Mouse (Mus musculus) heart, embryonic 16.5 days (tissue): ENCODE measurements around the gene Klhl8. TPM values are rescaled to one million over a fixed set of nuclear protein-coding genes. Genes with fewer than 3 reads are reported as not detected.

Experiments used
- ATAC-seq: fragments of 200-750 bp; cut with Nextera tagmentation; replicated peaks from 2 replicates; pipeline ENCODE4 v1.8.0; 2017; ENCODE audit warnings: moderate number of reproducible peaks; ENCODE audit not compliant: insufficient read depth, low FRiP score; ENCODE audit errors: extremely low read depth
- H3K27ac ChIP-seq: fragments of 300-500 bp; sonication (generic); 2 replicates; pipeline ENCODE4 v1.5.1; 2014; ENCODE audit warnings: mild to moderate bottlenecking, low read length, control low read depth, moderate library complexity
- H3K27me3 ChIP-seq: fragments of 300-500 bp; sonication (generic); 2 replicates; pipeline ENCODE4 v1.6.1; 2014; ENCODE audit warnings: low read length, mixed read lengths; ENCODE audit not compliant: control insufficient read depth, insufficient read depth
- H3K36me3 ChIP-seq: fragments of 300-500 bp; sonication (generic); 2 replicates; pipeline ENCODE4 v1.6.1; 2014; ENCODE audit not compliant: control insufficient read depth, insufficient read depth
- H3K4me1 ChIP-seq: fragments of 300-500 bp; sonication (generic); 2 replicates; pipeline ENCODE4 v1.6.1; 2014; ENCODE audit warnings: low read length, mixed read lengths; ENCODE audit not compliant: control insufficient read depth, insufficient read depth
- H3K4me2 ChIP-seq: fragments of 300-500 bp; sonication (generic); 2 replicates; pipeline ENCODE4 v1.6.1; 2014; ENCODE audit warnings: low read depth, mild to moderate bottlenecking, control low read depth, low read length
- H3K4me3 ChIP-seq: fragments of 300-500 bp; sonication (generic); 2 replicates; pipeline ENCODE4 v1.5.1; 2014; ENCODE audit warnings: mild to moderate bottlenecking, control low read depth, low read length
- H3K9ac ChIP-seq: fragments of 300-500 bp; sonication (generic); 2 replicates; pipeline ENCODE4 v1.6.1; 2014; ENCODE audit warnings: low read length, control low read depth
- H3K9me3 ChIP-seq: fragments of 300-500 bp; sonication (generic); replicated peaks from 2 replicates; pipeline ENCODE4 v1.6.1; 2016; ENCODE audit warnings: low read length; ENCODE audit not compliant: control insufficient read depth
- WGBS: fragments of 180-500 bp; shearing (Covaris S2); extraction: QIAGEN DNeasy Blood & Tissue Kit; methylation state at CpG from one replicate; pipeline ENCODE4 v1.1.7; 2014; 5-methylcytosine and 5-hydroxymethylcytosine counted together
- polyA plus RNA-seq: library from polyadenylated mRNA; unstranded; fragments of >200 nt; fragmentation: Nextera tagmentation; extraction: Ambion mirVana; gene quantifications from 2 replicates; pipeline ENCODE4 v1.2.1, GENCODE M21; 2015

Gene Klhl8
- polyA plus RNA-seq, 1 experiment from 2014 or later, result 13.8 TPM

- WGBS, result 92% methylated on average over 5 of the region's 5 CpGs
- H3K9me3 ChIP-seq, result no peaks in the 10 kb centered on the region
- no peak overlapping the region for H3K27ac ChIP-seq
- no peak overlapping the region for H3K4me2 ChIP-seq
- H3K4me1 ChIP-seq, result peaks cover 11% of the 10 kb centered on the region
- H3K36me3 ChIP-seq, result peaks cover 5% of the 10 kb centered on the region
- H3K27me3 ChIP-seq, result no peaks in the 10 kb centered on the region
- ATAC-seq, result no peak
- no peak overlapping the region for H3K9ac ChIP-seq
- no peak overlapping the region for H3K4me3 ChIP-seq
Observed at GRCm38 (mm10) chr5:103822949-103823348, 88.1 kb downstream of the Klhl8 start.

- H3K4me2 ChIP-seq, result no peak overlapping the region
- H3K36me3 ChIP-seq, result peaks cover 5% of the 10 kb centered on the region
- ATAC-seq, result no peak
- no peak overlapping the region for H3K27ac ChIP-seq
- WGBS, result 78% methylated on average over 13 of the region's 13 CpGs
- H3K4me1 ChIP-seq, result peaks cover 6% of the 10 kb centered on the region
- H3K9ac ChIP-seq, result no peak overlapping the region
- no peaks in the 10 kb centered on the region for H3K9me3 ChIP-seq
- H3K4me3 ChIP-seq, result no peak overlapping the region
- no peaks in the 10 kb centered on the region for H3K27me3 ChIP-seq
Observed at GRCm38 (mm10) chr5:103821500-103822298, 89.4 kb downstream of the Klhl8 start.

- no peak overlapping the region for H3K4me3 ChIP-seq
- no peak overlapping the region for H3K4me2 ChIP-seq
- 68% methylated on average over 9 of the region's 9 CpGs for WGBS
- peak; percentile 30; the same call in 1 of the 2 replicates for ATAC-seq
- peaks cover under 1% of the 10 kb centered on the region for H3K36me3 ChIP-seq
- peaks cover 6% of the 10 kb centered on the region for H3K4me1 ChIP-seq
- H3K27ac ChIP-seq, result no peak overlapping the region
- no peak overlapping the region for H3K9ac ChIP-seq
- H3K27me3 ChIP-seq, result no peaks in the 10 kb centered on the region
- H3K9me3 ChIP-seq, result no peaks in the 10 kb centered on the region
Observed at GRCm38 (mm10) chr5:103821062-103821461, 90.0 kb downstream of the Klhl8 start.

- no peak overlapping the region for H3K4me3 ChIP-seq
- no peak overlapping the region for H3K4me2 ChIP-seq
- peaks cover 6% of the 10 kb centered on the region for H3K4me1 ChIP-seq
- no peak for ATAC-seq
- H3K27me3 ChIP-seq, result no peaks in the 10 kb centered on the region
- no peaks in the 10 kb centered on the region for H3K9me3 ChIP-seq
- H3K27ac ChIP-seq, result no peak overlapping the region
- no peaks in the 10 kb centered on the region for H3K36me3 ChIP-seq
- no peak overlapping the region for H3K9ac ChIP-seq
- 91% methylated on average over 1 of the region's 1 CpGs for WGBS
Observed at GRCm38 (mm10) chr5:103819674-103820073, 91.4 kb downstream of the Klhl8 start.

GRCm38 (mm10) chr5:103818602-103819001, 92.5 kb downstream of the Klhl8 start:
- WGBS, result 85% methylated on average over 9 of the region's 9 CpGs
- no peaks in the 10 kb centered on the region for H3K36me3 ChIP-seq
- ATAC-seq, result no peak
- no peaks in the 10 kb centered on the region for H3K27me3 ChIP-seq
- no peak overlapping the region for H3K4me3 ChIP-seq
- H3K4me2 ChIP-seq, result no peak overlapping the region
- H3K9me3 ChIP-seq, result no peaks in the 10 kb centered on the region
- no peak overlapping the region for H3K9ac ChIP-seq
- peaks cover 6% of the 10 kb centered on the region for H3K4me1 ChIP-seq
- H3K27ac ChIP-seq, result no peak overlapping the region

- Histone ChIP-seq H3K9me3 (no peaks in the 10 kb centered on the region), H3K27ac (no peak overlapping the region), H3K4me1 (peaks cover 6% of the 10 kb centered on the region), H3K4me2 (no peak overlapping the region), H3K27me3 (no peaks in the 10 kb centered on the region), H3K9ac (no peak overlapping the region), H3K4me3 (no peak overlapping the region), H3K36me3 (no peaks in the 10 kb centered on the region)
- 14% methylated on average over 1 of the region's 1 CpGs for WGBS
- ATAC-seq, result peak; percentile 49
Observed at GRCm38 (mm10) chr5:103817754-103818153, 93.3 kb downstream of the Klhl8 start.

GRCm38 (mm10) chr5:103816718-103817117, 94.3 kb downstream of the Klhl8 start:
- Histone ChIP-seq H3K4me3 (no peak overlapping the region), H3K27me3 (no peaks in the 10 kb centered on the region), H3K9me3 (no peaks in the 10 kb centered on the region), H3K27ac (no peak overlapping the region), H3K36me3 (no peaks in the 10 kb centered on the region), H3K9ac (no peak overlapping the region), H3K4me2 (no peak overlapping the region), H3K4me1 (peaks cover 6% of the 10 kb centered on the region)
- ATAC-seq, result no peak
- 95% methylated on average over 3 of the region's 3 CpGs for WGBS

- no peaks in the 10 kb centered on the region for H3K36me3 ChIP-seq
- no peak overlapping the region for H3K9ac ChIP-seq
- no peaks in the 10 kb centered on the region for H3K9me3 ChIP-seq
- no peaks in the 10 kb centered on the region for H3K27me3 ChIP-seq
- 53% methylated on average over 4 of the region's 4 CpGs for WGBS
- no peak overlapping the region for H3K27ac ChIP-seq
- H3K4me2 ChIP-seq, result no peak overlapping the region
- H3K4me1 ChIP-seq, result no peaks in the 10 kb centered on the region; the same call in 1 of the 2 replicates
- ATAC-seq, result no peak
- no peak overlapping the region for H3K4me3 ChIP-seq
Observed at GRCm38 (mm10) chr5:103815249-103815617, 95.8 kb downstream of the Klhl8 start.

GRCm38 (mm10) chr5:103814551-103815248, 96.4 kb downstream of the Klhl8 start:
- H3K4me1 ChIP-seq, result no peaks in the 10 kb centered on the region; the same call in 1 of the 2 replicates
- no peaks in the 10 kb centered on the region for H3K27me3 ChIP-seq
- no peak overlapping the region for H3K4me3 ChIP-seq
- H3K36me3 ChIP-seq, result no peaks in the 10 kb centered on the region
- H3K9me3 ChIP-seq, result no peaks in the 10 kb centered on the region
- WGBS, result 60% methylated on average over 16 of the region's 16 CpGs
- H3K9ac ChIP-seq, result no peak overlapping the region
- no peak overlapping the region for H3K27ac ChIP-seq
- peak; percentile 38; the same call in 1 of the 2 replicates for ATAC-seq
- H3K4me2 ChIP-seq, result no peak overlapping the region
